Mouse (Mus musculus): Measurements from ENCODE around the gene Psen2.

DNA sequence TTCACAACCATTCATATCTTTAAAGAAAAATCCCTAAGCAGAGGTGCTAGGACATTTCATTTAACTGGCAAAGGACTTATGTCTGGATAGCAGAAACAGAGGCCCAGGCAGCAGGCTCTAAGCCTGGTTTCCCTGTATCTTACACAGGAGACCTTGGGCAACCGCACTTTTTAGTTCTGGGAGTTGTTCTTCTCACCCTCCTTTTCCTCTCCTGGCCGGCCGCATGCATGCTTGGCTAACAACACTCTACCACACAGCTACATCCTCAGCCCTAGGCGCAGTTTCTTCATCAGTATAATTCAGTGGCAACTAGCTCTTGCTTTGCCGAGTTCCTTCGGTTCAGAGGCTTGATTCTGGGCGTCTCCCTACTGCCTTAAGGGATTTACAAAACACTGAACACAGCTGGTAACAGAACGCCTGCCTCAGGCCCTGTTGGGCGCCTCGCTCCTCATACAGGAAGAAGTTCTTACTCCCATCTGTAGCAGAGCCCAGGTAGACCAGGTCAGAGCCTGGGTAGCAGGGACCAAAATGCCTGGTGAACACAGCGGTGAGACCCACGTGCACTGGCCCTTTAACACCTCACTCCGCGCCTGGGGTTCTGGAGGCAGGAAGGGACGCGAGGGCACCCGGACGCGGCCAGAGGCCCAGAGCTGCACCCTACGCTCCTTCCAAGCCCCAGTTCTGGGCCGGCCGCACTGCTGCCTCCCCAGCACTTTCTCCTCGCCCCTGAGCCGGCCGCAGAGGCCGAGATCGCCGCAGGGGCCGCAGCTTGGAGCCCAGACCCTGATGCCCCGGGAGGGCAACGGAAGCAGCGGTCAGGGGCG is 7.7 kb downstream of the Psen2 start:
- TF ChIP-seq CTCF (IDR thresholded peaks at IDR 0.05; ENCODE audit: low read depth) = no peak
- no peak for TF ChIP-seq EP300 (IDR thresholded peaks at IDR 0.05; ENCODE audit: low read depth)
